8 mouse cellular contexts compared by ENCODE assay signal in the genomic region with DNA sequence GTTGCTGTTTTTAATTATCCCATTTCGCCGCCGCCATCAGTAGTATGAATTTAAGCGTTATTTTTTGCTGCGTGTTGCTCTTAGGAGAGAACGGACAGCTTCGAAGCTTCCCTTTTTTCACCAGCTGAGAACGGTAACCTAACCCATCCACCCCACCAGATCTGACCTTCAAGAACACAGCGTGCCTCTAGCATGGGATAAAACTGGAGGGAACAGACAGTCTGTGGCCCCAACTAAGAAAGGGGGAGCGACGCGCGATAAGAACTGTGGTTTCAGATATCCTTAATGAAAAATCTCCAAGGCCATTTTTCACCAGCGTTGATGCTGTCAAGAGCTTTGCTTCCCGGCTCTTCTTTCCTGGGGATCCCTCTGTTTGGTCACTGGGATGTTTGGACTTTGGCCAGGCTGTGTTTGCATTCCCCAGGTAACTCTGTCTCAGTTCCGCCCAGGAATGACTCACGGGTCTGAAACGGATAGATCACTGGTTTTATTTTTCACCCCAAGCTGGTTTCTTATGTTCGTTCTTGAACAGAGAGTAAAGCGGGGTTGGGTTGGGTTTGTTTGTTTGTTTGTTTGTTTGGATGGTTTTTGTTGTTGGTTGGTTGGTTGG.
A peak's percentile ranks its signal among the peaks of the same experiment; 100 is the strongest.
DNase-seq lines count a peak whose midpoint lies in the region; ATAC-seq and TF ChIP-seq lines count a peak whose summit lies in the region.

No protein-coding gene starts in this region.

- peak overlapping the region; percentile 20; the same call in 1 of the 2 replicates for H3K9ac ChIP-seq in lung, embryonic 14.5 days
- H3K9ac ChIP-seq in intestine, embryonic 16.5 days (ENCODE audit: low read depth, low read length) = no peak overlapping the region
- H3K9ac ChIP-seq in limb, embryonic 14.5 days (ENCODE audit: low read depth, low read length, severe bottlenecking) = peak overlapping the region; percentile 5; the same call in 1 of the 2 replicates
- H3K9ac ChIP-seq in stomach, embryonic 15.5 days = no peak overlapping the region

- no peaks in the 10 kb centered on the region; the same call in 1 of the 2 replicates for H3K9me3 ChIP-seq in lung, embryonic 14.5 days (ENCODE audit: low read depth, low read length)
- 0 out of 2 replicates have a peak, but pooled peaks cover 6% of the 10 kb centered on the region for H3K9me3 ChIP-seq in intestine, embryonic 16.5 days (ENCODE audit: control insufficient read depth, low read length)
- H3K9me3 ChIP-seq in limb, embryonic 14.5 days (ENCODE audit: control insufficient read depth, low read length) = no peaks in the 10 kb centered on the region; the same call in 1 of the 2 replicates
- no peaks in the 10 kb centered on the region for H3K9me3 ChIP-seq in stomach, embryonic 15.5 days

- WGBS in lung, embryonic 14.5 days = 39% methylated on average over 20 of the region's 20 CpGs
- 63% methylated on average over 20 of the region's 20 CpGs for WGBS in lung, adult 2 months
- WGBS in intestine, embryonic 16.5 days = 49% methylated on average over 20 of the region's 20 CpGs
- 22% methylated on average over 20 of the region's 20 CpGs for WGBS in limb, embryonic 14.5 days
- WGBS in stomach, embryonic 15.5 days = 47% methylated on average over 20 of the region's 20 CpGs

- no peaks in the 10 kb centered on the region for H3K4me1 ChIP-seq in lung, embryonic 14.5 days (ENCODE audit: insufficient read depth)
- no peaks in the 10 kb centered on the region for H3K4me1 ChIP-seq in lung, adult 2 months (ENCODE audit: control insufficient read depth, insufficient read depth, low read length)
- no peaks in the 10 kb centered on the region; the same call in 1 of the 2 replicates for H3K4me1 ChIP-seq in intestine, embryonic 16.5 days (ENCODE audit: control insufficient read depth, insufficient read depth, low read length)
- peaks cover 9% of the 10 kb centered on the region for H3K4me1 ChIP-seq in limb, embryonic 14.5 days (ENCODE audit: control insufficient read depth, insufficient read depth, low read length)
- no peaks in the 10 kb centered on the region for H3K4me1 ChIP-seq in stomach, embryonic 15.5 days

- DNase-seq in lung, embryonic 14.5 days = peak; percentile 46
- DNase-seq in lung, adult 2 months = no peak
- DNase-seq in limb, embryonic 14.5 days (ENCODE audit: low spot score) = no peak
- DNase-seq in natural killer cell, adult 2 months (ENCODE audit: low spot score in 2 of 2) = no peak
- no peak for DNase-seq in thymus, postnatal 0 days (ENCODE audit: low spot score)

- TF ChIP-seq POLR2A in lung, adult 2 months (IDR thresholded peaks at IDR 0.05; ENCODE audit: borderline replicate concordance, extremely low read depth, low read depth, low read length) = no peak
- TF ChIP-seq POLR2A in limb, embryonic 14.5 days (IDR thresholded peaks at IDR 0.05; ENCODE audit: borderline replicate concordance, extremely low read depth, insufficient read depth, insufficient read length) = no peak

- no peak; the same call in 1 of the 2 replicates for ATAC-seq in lung, embryonic 14.5 days (ENCODE audit: insufficient read depth)
- peak; percentile 96 for ATAC-seq in intestine, embryonic 16.5 days
- no peak for ATAC-seq in limb, embryonic 14.5 days (ENCODE audit: low FRiP score, low read depth)
- ATAC-seq in stomach, embryonic 15.5 days (ENCODE audit: insufficient read depth, low FRiP score, low read depth) = peak; percentile 83
- ATAC-seq in inflammation-experienced regulatory T-cells, adult 6 months = no peak

- no peak overlapping the region for H3K27ac ChIP-seq in lung, embryonic 14.5 days (ENCODE audit: low read depth)
- H3K27ac ChIP-seq in intestine, embryonic 16.5 days (ENCODE audit: low read length) = 0 out of 2 replicates have a peak overlapping the region, but pooled peaks have one; percentile 72
- no peak overlapping the region for H3K27ac ChIP-seq in limb, embryonic 14.5 days (replicated peaks; ENCODE audit: low read depth, low read length)
- no peak overlapping the region; the same call in 1 of the 2 replicates for H3K27ac ChIP-seq in stomach, embryonic 15.5 days

- peak overlapping the region; percentile 49 for H3K4me2 ChIP-seq in lung, embryonic 14.5 days
- H3K4me2 ChIP-seq in intestine, embryonic 16.5 days (ENCODE audit: low read depth, low read length) = peak overlapping the region; percentile 46
- peak overlapping the region; percentile 46 for H3K4me2 ChIP-seq in limb, embryonic 14.5 days (replicated peaks; ENCODE audit: low read depth, low read length, severe bottlenecking)
- H3K4me2 ChIP-seq in stomach, embryonic 15.5 days = peak overlapping the region; percentile 48

- H3K27me3 ChIP-seq in lung, embryonic 14.5 days (ENCODE audit: insufficient read depth, low read length) = no peaks in the 10 kb centered on the region
- H3K27me3 ChIP-seq in intestine, embryonic 16.5 days (replicated peaks; ENCODE audit: control insufficient read depth, insufficient read depth, low read length) = no peaks in the 10 kb centered on the region
- H3K27me3 ChIP-seq in limb, embryonic 14.5 days (ENCODE audit: control insufficient read depth, insufficient read depth, low read length) = no peaks in the 10 kb centered on the region
- no peaks in the 10 kb centered on the region for H3K27me3 ChIP-seq in stomach, embryonic 15.5 days (replicated peaks)

- no peak overlapping the region for H3K4me3 ChIP-seq in lung, embryonic 14.5 days (ENCODE audit: low read depth, low read length)
- H3K4me3 ChIP-seq in lung, adult 2 months (replicated peaks; ENCODE audit: extremely low read depth, low read depth, low read length) = no peak overlapping the region
- peak overlapping the region; percentile 27 for H3K4me3 ChIP-seq in intestine, embryonic 16.5 days (ENCODE audit: low read length)
- peak overlapping the region; percentile 15 for H3K4me3 ChIP-seq in limb, embryonic 14.5 days (replicated peaks; ENCODE audit: low read length)
- H3K4me3 ChIP-seq in stomach, embryonic 15.5 days (replicated peaks) = no peak overlapping the region

- no peak for TF ChIP-seq CTCF in lung, embryonic 14.5 days (IDR thresholded peaks at IDR 0.05; ENCODE audit: low read depth)
- no peak for TF ChIP-seq CTCF in lung, adult 2 months (IDR thresholded peaks at IDR 0.05; ENCODE audit: insufficient read depth, low read length)

- H3K36me3 ChIP-seq in lung, embryonic 14.5 days (ENCODE audit: insufficient read depth) = no peaks in the 10 kb centered on the region
- no peaks in the 10 kb centered on the region for H3K36me3 ChIP-seq in intestine, embryonic 16.5 days (ENCODE audit: control insufficient read depth, insufficient read depth, low read length)
- no peaks in the 10 kb centered on the region for H3K36me3 ChIP-seq in limb, embryonic 14.5 days (ENCODE audit: control insufficient read depth, insufficient read depth, low read length)
- no peaks in the 10 kb centered on the region for H3K36me3 ChIP-seq in stomach, embryonic 15.5 days

Comparison
In these comparisons a context has a peak if more than half of its experiments do, and no peak if none do; other contexts are left out.
1. ATAC-seq: peak in intestine, embryonic 16.5 days (single experiment) and stomach, embryonic 15.5 days (single experiment); none in lung, embryonic 14.5 days (single experiment), limb, embryonic 14.5 days (single experiment) and inflammation-experienced regulatory T-cells, adult 6 months (single experiment).
2. H3K4me3 ChIP-seq: peak in intestine, embryonic 16.5 days (single experiment) and limb, embryonic 14.5 days (single experiment); none in lung, embryonic 14.5 days (single experiment), lung, adult 2 months (single experiment) and stomach, embryonic 15.5 days (single experiment).
3. H3K9ac ChIP-seq: peak in lung, embryonic 14.5 days (single experiment) and limb, embryonic 14.5 days (single experiment); none in intestine, embryonic 16.5 days (single experiment) and stomach, embryonic 15.5 days (single experiment).
4. Peak in every context shown above with its lines, with median percentiles within 50 percentile points of each other: H3K4me2 ChIP-seq.